Mouse (Mus musculus): ENCODE data around the gene Ttyh2. TPM values are rescaled to one million over a fixed set of nuclear protein-coding genes. Genes with fewer than 3 reads are reported as not detected.

The Ttyh2 gene
- total RNA-seq, 2 experiments from 2014 or later = 20.8 to 31.0 TPM

DNA sequence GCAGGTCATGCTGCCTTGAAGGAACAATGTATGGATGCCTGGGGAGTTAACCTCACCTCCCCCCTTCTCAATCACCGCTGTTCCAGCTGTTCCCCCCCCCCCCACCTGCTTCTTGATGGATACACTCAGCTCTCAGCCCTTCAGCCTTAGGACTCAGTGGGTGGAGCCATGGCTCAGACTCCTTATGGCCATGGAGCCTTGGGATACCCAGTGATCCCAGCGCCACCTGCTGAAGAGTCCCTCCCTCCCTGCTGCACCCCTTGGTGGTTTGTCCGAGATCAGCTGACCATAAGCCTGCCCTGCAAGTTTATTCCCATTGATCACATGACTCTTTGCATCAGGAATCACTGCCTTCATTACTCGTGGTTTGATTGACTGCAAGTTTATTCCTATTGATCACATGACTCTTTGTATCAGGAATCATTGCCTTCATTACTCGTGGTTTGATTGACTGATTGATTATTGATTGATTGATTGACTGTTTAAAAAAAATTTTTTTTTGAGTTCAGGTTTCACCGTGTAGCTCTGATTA, 54.7 kb downstream of the Ttyh2 start:
- intact Hi-C loops (cut with DNase I) = loop anchor here (5.0 kb wide), 1 partner anchor 53 kb away; the partner anchor contains the start of gene Ttyh2
- DNase-seq (ENCODE audit: low spot score in 2 of 2) = no peak

GRCm38 (mm10) chr11:114731711-114732110, 56.5 kb downstream of the Ttyh2 start:
- no peak for DNase-seq (ENCODE audit: low spot score in 2 of 2)
- intact Hi-C loops (cut with DNase I) = no loop called here

- intact Hi-C loops (cut with DNase I) = no loop called here
- DNase-seq (ENCODE audit: low spot score in 2 of 2) = no peak
Observed at GRCm38 (mm10) chr11:114732890-114733289, 57.7 kb downstream of the Ttyh2 start.

DNA sequence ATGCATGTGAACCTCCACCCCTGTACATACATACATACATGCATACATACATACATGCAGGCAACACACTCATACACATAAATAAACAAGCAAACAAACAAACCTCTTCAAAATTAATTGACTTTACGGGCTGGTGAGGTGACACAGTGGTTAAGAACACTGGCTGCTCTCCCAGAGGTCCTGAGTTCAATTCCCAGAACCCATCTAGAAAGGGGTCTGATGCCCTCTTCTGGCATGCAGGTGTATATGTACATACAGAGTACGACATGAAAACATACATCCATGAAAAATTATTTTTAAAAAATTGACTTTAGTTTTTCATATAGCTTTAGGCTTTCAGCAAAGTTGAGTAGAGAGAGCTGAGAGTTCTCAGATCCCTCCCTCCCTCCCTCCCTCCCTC, 60.9 kb downstream of the Ttyh2 start:
- intact Hi-C loops (cut with DNase I) = loop anchor here (5.0 kb wide), 1 partner anchor 64 kb away; no protein-coding TSS in a partner anchor
- DNase-seq (ENCODE audit: low spot score in 2 of 2) = no peak

GRCm38 (mm10) chr11:114736913-114737624, 61.8 kb downstream of the Ttyh2 start:
- DNase-seq (ENCODE audit: low spot score in 2 of 2) = peak; percentile 25 to 27
- intact Hi-C loops (cut with DNase I) = loop anchor here (5.0 kb wide), 1 partner anchor 65 kb away; no protein-coding TSS in a partner anchor

DNA sequence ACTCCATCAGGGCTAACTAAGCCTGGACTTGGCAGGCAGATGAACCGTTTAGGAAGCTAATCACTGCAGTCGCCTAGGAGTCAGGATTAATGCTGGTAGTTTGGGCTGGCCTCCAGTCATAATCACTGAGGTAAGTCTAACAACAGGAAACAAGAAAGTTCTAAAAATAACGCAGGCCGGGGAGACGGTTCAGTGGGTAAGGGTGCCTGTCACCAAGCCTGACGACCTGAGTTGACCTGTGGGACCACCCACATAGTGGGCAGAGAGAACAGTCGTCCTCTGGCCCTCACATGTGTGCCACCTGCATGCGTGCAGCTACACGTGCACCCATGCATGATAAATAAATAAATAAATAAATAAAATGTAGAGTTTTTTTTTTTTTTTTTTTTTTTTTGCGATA, 65.4 kb downstream of the Ttyh2 start:
- intact Hi-C loops (cut with DNase I) = no loop called here
- DNase-seq (ENCODE audit: low spot score in 2 of 2) = no peak

DNA sequence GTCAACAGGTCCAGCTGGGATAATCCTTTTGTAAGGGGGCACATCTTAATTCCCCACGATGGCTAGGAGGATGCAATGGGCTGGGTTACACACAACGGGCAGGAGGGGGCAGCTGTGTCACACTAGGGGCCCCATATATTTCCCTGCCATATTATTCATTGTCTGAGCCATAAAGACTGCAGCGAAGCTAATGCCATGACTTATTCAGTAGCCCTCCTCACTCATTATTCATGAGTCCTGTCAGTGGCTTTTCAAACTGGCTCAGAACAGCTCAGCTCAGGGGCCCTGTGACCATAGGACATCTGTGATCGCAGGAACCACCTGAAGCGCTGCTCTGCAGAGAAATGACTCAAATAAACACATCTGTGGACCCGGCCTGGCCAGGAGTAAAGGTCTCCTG, 66.2 kb downstream of the Ttyh2 start:
- DNase-seq (ENCODE audit: low spot score in 2 of 2) = no peak
- intact Hi-C loops (cut with DNase I) = no loop called here

- intact Hi-C loops (cut with DNase I) = loop anchor here (1.0 to 5.0 kb wide), 4 partner anchors 44 to 167 kb away; no protein-coding TSS in a partner anchor
- DNase-seq (ENCODE audit: low spot score in 2 of 2) = peak; percentile 85 to 89
Observed at GRCm38 (mm10) chr11:114745134-114745533, 69.9 kb downstream of the Ttyh2 start.

GRCm38 (mm10) chr11:114747564-114748138, 72.4 kb downstream of the Ttyh2 start:
- intact Hi-C loops (cut with DNase I) = loop anchor here (5.0 kb wide), 1 partner anchor 165 kb away; no protein-coding TSS in a partner anchor
- no peak for DNase-seq (ENCODE audit: low spot score in 2 of 2)

DNA sequence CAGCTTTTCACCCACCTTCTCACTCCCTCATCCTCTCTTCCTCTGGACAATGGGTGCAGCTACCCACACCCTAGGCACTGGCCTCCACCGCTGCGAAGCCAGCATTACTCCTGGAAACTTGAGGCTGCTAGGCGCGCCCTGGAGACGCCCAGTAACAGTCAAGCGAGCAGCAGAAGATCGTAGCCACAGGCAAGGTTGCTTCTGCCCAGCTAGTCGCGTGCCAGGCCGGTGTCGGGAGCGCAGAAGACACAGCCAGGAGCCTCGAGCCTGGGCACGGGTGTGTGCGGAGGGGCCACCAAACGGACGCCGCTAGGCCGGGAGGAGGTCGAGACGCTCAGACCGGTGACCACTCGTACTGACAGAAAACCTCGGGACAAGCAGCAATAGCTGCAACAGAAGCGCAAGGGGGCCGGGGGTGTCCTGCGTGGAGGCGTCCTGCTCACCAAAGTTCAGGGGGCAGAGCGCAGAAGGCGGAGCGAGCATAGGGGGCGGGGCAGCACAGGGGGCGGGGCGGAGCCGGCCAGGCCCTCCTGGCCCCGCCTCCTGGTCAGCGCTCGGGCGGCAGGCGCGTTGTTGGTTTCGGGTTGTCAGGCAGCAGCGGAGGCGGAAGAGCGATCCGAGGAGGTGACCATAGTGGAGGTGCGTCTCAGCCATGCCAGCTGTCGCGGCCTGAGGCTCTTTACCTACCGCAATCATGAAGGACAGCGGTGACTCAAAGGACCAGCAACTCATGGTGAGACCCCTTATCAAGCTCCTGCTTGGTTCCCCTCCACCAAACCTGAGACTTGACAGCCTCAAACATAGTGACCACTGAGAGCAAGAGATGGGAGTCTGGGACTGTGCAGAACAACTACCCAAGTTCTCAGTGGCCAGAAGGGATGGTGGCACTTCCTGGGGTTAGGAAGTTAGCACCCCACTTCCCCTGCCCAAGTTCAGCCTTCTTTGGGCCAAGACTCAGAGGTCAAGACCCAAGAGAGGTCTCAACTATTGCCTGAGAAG, 89.9 kb downstream of the Ttyh2 start, which contains the start of gene Kif19a:
Gene Kif19a, plus strand, starts transcription at position 569 of the 999 bp plus-strand sequence.
- intact Hi-C loops (cut with DNase I) = no loop called here
- DNase-seq (ENCODE audit: low spot score in 2 of 2) = peak in 1 of 2 experiments; percentile 16

- DNase-seq (ENCODE audit: low spot score in 2 of 2) = no peak
- intact Hi-C loops (cut with DNase I) = no loop called here
Observed at GRCm38 (mm10) chr11:114769911-114770310, 94.7 kb downstream of the Ttyh2 start.

Other genes starting within 250 kb of the Ttyh2 start
- gene Rpl38, start 6.9 kb upstream of the Ttyh2 start, total RNA-seq (2021) = 100 to 1,000 TPM; 750 to 833 TPM
- 1 to 10 TPM in 1 of 2 experiments, under 1 TPM in 1; 0.91 to 2.1 TPM for gene Dnaic2, start 52.0 kb downstream of the Ttyh2 start, total RNA-seq (2021)
- gene Kif19a, start 90.0 kb downstream of the Ttyh2 start, total RNA-seq (2021) = 1 to 10 TPM; 4.5 to 4.8 TPM
- gene Btbd17, start 120.5 kb downstream of the Ttyh2 start, total RNA-seq (2021) = 10 to 100 TPM; 29.1 to 35.8 TPM
- gene Gpr142, start 123.5 kb downstream of the Ttyh2 start, total RNA-seq (2021) = not detected
- gene Gprc5c, start 175.7 kb downstream of the Ttyh2 start, total RNA-seq (2021) = 1 to 10 TPM; 4.7 to 8.0 TPM
- under 1 TPM; 0.42 to 0.61 TPM for gene Cd300a, start 214.6 kb downstream of the Ttyh2 start, total RNA-seq (2021)

Data from left cerebral cortex, postnatal 36 days (tissue).